Comparison of ENCODE assay signal across 9 mouse cellular contexts in the genomic region with DNA sequence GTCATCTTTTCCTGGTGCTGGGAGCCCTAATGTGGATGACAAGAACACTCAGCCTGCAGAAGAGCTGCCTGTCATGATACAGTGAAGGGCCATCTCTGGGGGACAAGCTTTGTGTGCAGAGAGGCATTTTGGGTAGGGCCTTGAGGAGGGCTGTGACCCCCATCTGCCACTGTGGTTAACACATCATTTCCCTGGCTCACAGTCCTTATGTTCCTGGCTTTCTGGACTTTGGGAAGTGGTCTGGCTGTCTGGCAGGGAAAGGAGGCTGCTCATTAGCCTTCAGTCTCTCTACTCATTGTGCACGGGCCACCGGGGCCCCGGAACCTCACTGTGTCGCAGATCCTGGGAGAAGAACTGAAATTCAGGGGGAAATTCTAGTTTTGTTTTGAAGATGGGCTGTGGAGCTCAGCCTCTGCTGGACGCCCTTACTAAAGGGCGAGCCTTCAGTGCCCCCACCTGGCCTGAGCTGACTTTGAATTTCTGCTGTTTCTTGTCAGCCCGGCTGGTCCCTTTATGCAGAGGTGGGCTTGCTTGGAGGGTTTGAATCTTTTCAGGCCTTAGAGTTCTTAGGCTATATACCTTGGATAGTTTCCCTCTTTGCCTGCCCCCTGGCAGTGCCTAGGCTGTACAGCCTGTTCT. TPM values are rescaled to one million over a fixed set of nuclear protein-coding genes. Genes with fewer than 3 reads are reported as not detected.
DNase-seq lines count a peak whose midpoint lies in the region; ATAC-seq and TF ChIP-seq lines count a peak whose summit lies in the region.
"Had no signal": no experiment of that assay in that cellular context is flagged by ENCODE, and none has a peak within 500 bp of the region (broad histone marks: within the 10 kb centered on the region; RNA-seq: fewer than 3 reads in every experiment).

No protein-coding gene starts in this region.

- H3K4me3 ChIP-seq in gastrocnemius, adult 2 months: no peak overlapping the region
- no peak overlapping the region for H3K4me3 ChIP-seq in limb, embryonic 11.5 days (ENCODE audit: low read depth, low read length)
- H3K4me3 ChIP-seq in limb, embryonic 10.5 days: no peak overlapping the region
- no peak overlapping the region for H3K4me3 ChIP-seq in bone marrow macrophage, adult 2 months (ENCODE audit: insufficient read depth, low read length)
- no peak overlapping the region for H3K4me3 ChIP-seq in hindbrain, postnatal 0 days (ENCODE audit: low read length)
- H3K4me3 ChIP-seq: liver, embryonic 13.5 days had no signal

- H3K4me1 ChIP-seq in limb, embryonic 11.5 days (ENCODE audit: control insufficient read depth, insufficient read depth, low read length): peaks cover 82% of the 10 kb centered on the region
- peaks cover 100% of the 10 kb centered on the region for H3K4me1 ChIP-seq in limb, embryonic 10.5 days
- peaks cover 91% of the 10 kb centered on the region for H3K4me1 ChIP-seq in bone marrow macrophage, adult 2 months (ENCODE audit: control insufficient read depth, insufficient read depth, low read length)
- peaks cover 82% of the 10 kb centered on the region for H3K4me1 ChIP-seq in hindbrain, postnatal 0 days (ENCODE audit: insufficient read depth, low read length)

- 70% methylated on average over 7 of the region's 7 CpGs for WGBS in limb, embryonic 11.5 days
- WGBS in limb, embryonic 10.5 days: 75% methylated on average over 7 of the region's 7 CpGs
- 39% methylated on average over 7 of the region's 7 CpGs for WGBS in hindbrain, postnatal 0 days

- intact Hi-C loops in gastrocnemius, adult 2 months (cut with DNase I): no loop called here

- 0 out of 2 replicates have a peak overlapping the region, but pooled peaks have one; percentile 10 for H3K4me2 ChIP-seq in limb, embryonic 11.5 days (ENCODE audit: low read depth, severe bottlenecking)
- H3K4me2 ChIP-seq in hindbrain, postnatal 0 days (ENCODE audit: low read depth, low read length): no peak overlapping the region
- H3K4me2 ChIP-seq: liver, embryonic 13.5 days had no signal

- H3K36me3 ChIP-seq in limb, embryonic 11.5 days (ENCODE audit: control insufficient read depth, insufficient read depth, low read length): no peaks in the 10 kb centered on the region
- peaks cover under 1% of the 10 kb centered on the region; the same call in 1 of the 2 replicates for H3K36me3 ChIP-seq in limb, embryonic 10.5 days
- H3K36me3 ChIP-seq in hindbrain, postnatal 0 days (ENCODE audit: insufficient read depth, low read length): no peaks in the 10 kb centered on the region
- H3K36me3 ChIP-seq: liver, embryonic 13.5 days had no signal

- no peaks in the 10 kb centered on the region for H3K27me3 ChIP-seq in limb, embryonic 11.5 days (ENCODE audit: control insufficient read depth, insufficient read depth, low read length)
- H3K27me3 ChIP-seq in limb, embryonic 10.5 days (ENCODE audit: low read depth, poor library complexity, severe bottlenecking): no peaks in the 10 kb centered on the region
- no peaks in the 10 kb centered on the region for H3K27me3 ChIP-seq in hindbrain, postnatal 0 days (ENCODE audit: insufficient read depth, low read length)
- H3K27me3 ChIP-seq: liver, embryonic 13.5 days had no signal

- DNase-seq in gastrocnemius, adult 2 months: no peak
- DNase-seq in gastrocnemius, postnatal 25 days: no peak
- no peak for DNase-seq in limb, embryonic 11.5 days (ENCODE audit: low spot score)
- DNase-seq in limb, embryonic 10.5 days (ENCODE audit: low spot score): no peak
- DNase-seq in hindbrain, postnatal 0 days (ENCODE audit: low spot score): no peak
- DNase-seq in frontal cortex, postnatal 36 days (ENCODE audit: low spot score in 2 of 2): no peak
- no peak for DNase-seq in urinary bladder, postnatal 4 days (ENCODE audit: low spot score in 2 of 2)
- DNase-seq: liver, embryonic 13.5 days had no signal

- TF ChIP-seq POLR2A in bone marrow macrophage, adult 2 months (IDR thresholded peaks at IDR 0.05; ENCODE audit: borderline replicate concordance, low read depth, low read length): no peak

- ATAC-seq in limb, embryonic 11.5 days (ENCODE audit: insufficient number of reproducible peaks, low FRiP score, low TSS enrichment, low read depth): no peak
- no peak for ATAC-seq in hindbrain, postnatal 0 days

- no peaks in the 10 kb centered on the region for H3K9me3 ChIP-seq in limb, embryonic 11.5 days (ENCODE audit: control insufficient read depth, low read length)
- H3K9me3 ChIP-seq in limb, embryonic 10.5 days (replicated peaks): no peaks in the 10 kb centered on the region
- H3K9me3 ChIP-seq in hindbrain, postnatal 0 days (ENCODE audit: low read length): no peaks in the 10 kb centered on the region
- H3K9me3 ChIP-seq: liver, embryonic 13.5 days had no signal

- H3K9ac ChIP-seq in limb, embryonic 11.5 days (ENCODE audit: low read length): no peak overlapping the region
- no peak overlapping the region for H3K9ac ChIP-seq in hindbrain, postnatal 0 days (replicated peaks; ENCODE audit: low read length)
- H3K9ac ChIP-seq: liver, embryonic 13.5 days had no signal

- 0 out of 2 replicates have a peak, but pooled peaks have one; percentile 9 for TF ChIP-seq CTCF in gastrocnemius, adult 2 months (IDR thresholded peaks at IDR 0.05)
- TF ChIP-seq CTCF in bone marrow macrophage, adult 2 months (IDR thresholded peaks at IDR 0.05; ENCODE audit: low read depth, low read length): no peak
- peak; percentile 40 for TF ChIP-seq CTCF in hindbrain, postnatal 0 days (IDR thresholded peaks at IDR 0.05; ENCODE audit: low read depth)

- peak overlapping the region; percentile 92 for H3K27ac ChIP-seq in gastrocnemius, adult 2 months
- no peak overlapping the region for H3K27ac ChIP-seq in limb, embryonic 11.5 days (replicated peaks; ENCODE audit: low read depth, low read length)
- no peak overlapping the region; the same call in 1 of the 2 replicates for H3K27ac ChIP-seq in limb, embryonic 10.5 days
- peak overlapping the region; percentile 98 for H3K27ac ChIP-seq in bone marrow macrophage, adult 2 months (ENCODE audit: insufficient read depth, low read depth, low read length)
- H3K27ac ChIP-seq in hindbrain, postnatal 0 days: peak overlapping the region; percentile 17; the same call in 1 of the 2 replicates
- H3K27ac ChIP-seq: liver, embryonic 13.5 days had no signal

RNA-seq across cellular contexts. Expression of gene Zmiz1, which starts 10.0 kb away (rescaled TPM):
- total RNA-seq in gastrocnemius, adult 2 months (2021): 10 to 100 TPM; 27.4 to 34.5 TPM
- total RNA-seq in gastrocnemius, postnatal 25 days (2021): 10 to 100 TPM; 26.4 to 29.8 TPM
- polyA plus RNA-seq in limb, embryonic 11.5 days (2014; fragmentation: Nextera tagmentation; extraction: Ambion mirVana): 59.0 and 66.7 TPM in 2 replicates
- 43.8 and 55.5 TPM in 2 replicates for polyA plus RNA-seq in limb, embryonic 10.5 days (2016; fragmentation: Nextera tagmentation; extraction: Ambion mirVana)
- 78.1 and 99.2 TPM in 2 replicates for polyA plus RNA-seq in bone marrow macrophage, adult 2 months (2012; ENCODE audit: insufficient read depth, insufficient read length, missing spikeins)
- total RNA-seq in hindbrain, postnatal 0 days (2014; rRNA removed): 129 and 135 TPM in 2 replicates
- 41.9 and 50.6 TPM in 2 replicates for polyA plus RNA-seq in hindbrain, postnatal 0 days (2015; fragmentation: Nextera tagmentation; extraction: Ambion mirVana)

Comparison
In these comparisons a context has a peak if more than half of its experiments do, and no peak if none do; other contexts are left out.
1. H3K27ac ChIP-seq: peak in gastrocnemius, adult 2 months (single experiment), bone marrow macrophage, adult 2 months (single experiment) and hindbrain, postnatal 0 days (single experiment); none in limb, embryonic 11.5 days (single experiment) and limb, embryonic 10.5 days (single experiment).